Mouse (Mus musculus) fat pad, adult 2 months (tissue): Measurements from ENCODE around the gene Hsd17b12.

ENCODE experiments used
- DNase-seq: peaks from one replicate; pipeline ENCODE4 v3.0.0-alpha.2; 2011; ENCODE audit warnings: low read depth, low spot score; ENCODE audit errors: extremely low read depth

The Hsd17b12 gene

DNA sequence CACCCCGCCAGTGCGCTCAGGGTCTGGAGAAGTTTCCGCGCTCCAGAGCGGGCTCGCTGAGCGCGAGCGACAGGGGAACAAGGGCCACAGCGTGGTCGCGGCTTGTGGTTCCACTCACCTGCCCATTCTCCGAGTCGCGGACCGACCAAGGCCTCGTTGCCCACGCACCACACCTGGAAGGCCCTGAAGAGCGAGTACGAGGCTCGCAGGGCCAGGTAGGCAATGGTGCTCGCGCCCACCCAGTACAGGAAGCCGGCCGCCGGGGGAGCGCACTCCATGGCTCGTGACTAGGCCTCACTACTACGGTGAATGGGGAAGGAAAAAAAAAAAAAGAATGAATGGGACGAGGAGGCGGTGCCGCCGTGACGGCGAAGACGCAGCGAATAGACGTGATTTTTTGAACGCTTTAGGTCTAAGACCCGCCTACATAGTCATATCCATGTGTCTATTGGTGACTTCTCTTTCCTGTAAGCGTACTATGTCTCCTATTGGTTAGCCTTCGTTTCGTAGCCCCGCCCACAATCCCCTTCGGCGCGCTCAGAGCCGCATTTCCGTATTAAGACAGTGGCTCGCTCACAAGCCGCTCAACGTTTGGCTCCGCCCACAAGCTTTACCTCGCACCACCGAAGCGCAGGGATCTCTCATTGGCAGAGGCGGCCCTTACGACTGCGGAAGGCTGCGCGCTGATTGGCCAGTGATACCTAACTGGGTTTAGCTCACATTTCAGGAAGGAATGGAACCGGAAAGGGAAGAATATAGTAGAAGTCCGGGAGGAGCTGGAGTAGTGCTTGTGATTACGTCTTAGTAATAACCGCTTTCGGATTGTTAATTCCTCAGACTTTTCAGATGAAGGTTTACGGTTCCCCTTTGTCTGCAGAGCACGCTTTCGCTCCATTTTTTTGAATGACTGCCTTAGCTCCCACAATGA is at the start of gene Hsd17b12:
Gene Hsd17b12, minus strand, starts transcription at position 373 of the 928 bp plus-strand sequence.
- DNase-seq = peak; percentile 100

- DNase-seq = no peak
These were observed 27.1 kb upstream of the Hsd17b12 start for GRCm38 (mm10) chr2:94184906-94185305.

DNA sequence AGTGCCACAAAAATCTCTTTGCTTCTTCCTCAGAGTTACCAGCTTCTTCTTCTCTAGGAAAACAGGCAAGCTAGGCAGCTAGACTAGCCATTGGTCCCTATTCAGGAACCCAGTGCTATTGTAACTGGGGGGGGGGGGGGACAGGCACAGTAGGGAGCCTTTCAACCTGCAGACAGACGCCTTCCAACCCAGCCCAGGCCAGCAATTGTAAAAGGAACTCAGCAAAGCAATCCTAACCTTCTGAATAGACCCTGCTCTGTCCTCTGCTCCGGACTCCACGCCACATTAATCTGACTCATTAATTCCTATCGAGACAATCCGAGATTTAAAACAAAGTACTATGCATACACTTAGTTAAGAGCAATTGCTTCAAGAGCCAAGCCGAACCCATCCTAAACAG is 26.4 kb upstream of the Hsd17b12 start:
- no peak for DNase-seq

GRCm38 (mm10) chr2:94179030-94179407 is 21.3 kb upstream of the Hsd17b12 start:
- no peak for DNase-seq

GRCm38 (mm10) chr2:94178321-94179029 is 20.7 kb upstream of the Hsd17b12 start:
- no peak for DNase-seq

- DNase-seq = no peak
These were observed 19.5 kb upstream of the Hsd17b12 start for GRCm38 (mm10) chr2:94177294-94177693.

DNA sequence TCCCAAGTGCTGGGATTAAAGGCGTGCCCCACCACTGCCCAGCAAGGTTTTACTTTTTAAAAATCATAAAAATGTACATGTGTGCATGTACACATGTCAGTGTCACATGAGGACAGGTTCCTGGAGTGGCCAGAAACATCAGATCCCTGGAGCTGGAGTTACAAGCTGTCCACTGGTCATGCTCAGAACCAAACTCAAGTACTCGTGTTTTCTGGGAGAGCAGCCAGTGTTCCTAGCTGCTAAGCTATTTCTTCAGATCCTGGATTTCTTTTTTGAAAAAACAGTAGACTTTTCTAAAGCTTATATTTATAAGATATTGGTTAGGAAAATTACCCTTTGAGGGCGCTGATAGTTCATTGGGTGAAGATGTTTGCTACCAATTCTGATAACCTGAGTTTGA is 18.6 kb upstream of the Hsd17b12 start:
- no peak for DNase-seq

DNA sequence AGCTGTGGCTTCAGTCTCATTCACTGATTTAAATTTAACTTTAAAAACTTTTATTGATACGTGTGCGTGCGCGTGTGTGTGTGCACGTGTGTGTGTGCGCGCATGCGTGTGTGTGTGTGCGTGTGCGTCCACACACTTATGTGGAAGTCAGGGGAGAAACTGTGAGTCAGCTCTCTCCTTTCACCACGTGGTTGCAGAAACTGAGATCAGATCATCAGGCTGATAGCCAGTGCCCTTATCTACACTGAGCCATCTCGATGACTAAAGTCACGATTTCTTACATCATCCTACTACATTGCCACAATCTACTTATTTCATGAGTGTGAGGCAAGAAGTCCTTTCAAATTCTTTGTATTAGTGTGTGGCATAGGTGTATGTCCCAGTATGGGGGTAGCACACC is 15.8 kb upstream of the Hsd17b12 start:
- DNase-seq = no peak

DNA sequence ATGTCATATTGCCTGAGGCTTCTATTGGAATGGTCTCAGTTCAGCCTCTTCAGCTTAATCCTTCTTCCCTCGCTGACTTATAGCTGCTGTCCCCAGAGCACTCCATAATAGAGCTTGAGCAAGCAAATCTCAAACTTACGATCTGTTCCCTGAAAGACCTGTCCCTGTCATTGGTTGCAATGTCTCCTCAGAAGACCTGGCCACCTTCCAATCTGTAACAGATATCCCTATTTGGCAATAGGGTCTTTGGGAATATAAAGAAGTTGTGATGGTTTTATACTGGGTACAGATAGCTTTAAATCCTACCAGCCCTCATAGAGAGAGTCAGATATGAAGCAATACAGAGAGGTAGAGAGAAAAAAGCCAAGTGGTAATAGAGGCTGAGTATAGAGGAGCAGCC is 5.4 kb upstream of the Hsd17b12 start:
- peak; percentile 85 for DNase-seq

- DNase-seq = no peak
These were observed 4.4 kb upstream of the Hsd17b12 start for GRCm38 (mm10) chr2:94162141-94162540.

DNA sequence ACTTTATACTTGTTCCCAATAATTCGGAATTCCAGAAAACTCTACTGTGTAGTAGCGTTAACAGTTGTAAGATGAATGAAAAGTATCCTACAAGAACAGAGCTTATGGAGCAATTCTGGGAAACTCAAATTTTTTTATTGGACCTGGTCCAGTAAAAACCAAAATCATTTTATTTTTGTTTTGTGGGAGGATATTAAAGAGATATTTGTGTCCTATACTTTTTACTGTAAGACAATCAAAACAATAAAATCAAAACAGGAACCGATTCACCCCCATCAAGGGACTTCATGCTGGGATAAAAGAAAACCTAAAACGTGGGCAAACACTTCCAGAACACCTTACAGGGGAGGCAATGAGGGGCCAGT is 738 bp upstream of the Hsd17b12 start:
- DNase-seq = no peak

GRCm38 (mm10) chr2:94157051-94157450 is 713 bp downstream of the Hsd17b12 start:
- no peak for DNase-seq

GRCm38 (mm10) chr2:94145146-94145542 is 12.6 kb downstream of the Hsd17b12 start:
- DNase-seq = no peak

DNA sequence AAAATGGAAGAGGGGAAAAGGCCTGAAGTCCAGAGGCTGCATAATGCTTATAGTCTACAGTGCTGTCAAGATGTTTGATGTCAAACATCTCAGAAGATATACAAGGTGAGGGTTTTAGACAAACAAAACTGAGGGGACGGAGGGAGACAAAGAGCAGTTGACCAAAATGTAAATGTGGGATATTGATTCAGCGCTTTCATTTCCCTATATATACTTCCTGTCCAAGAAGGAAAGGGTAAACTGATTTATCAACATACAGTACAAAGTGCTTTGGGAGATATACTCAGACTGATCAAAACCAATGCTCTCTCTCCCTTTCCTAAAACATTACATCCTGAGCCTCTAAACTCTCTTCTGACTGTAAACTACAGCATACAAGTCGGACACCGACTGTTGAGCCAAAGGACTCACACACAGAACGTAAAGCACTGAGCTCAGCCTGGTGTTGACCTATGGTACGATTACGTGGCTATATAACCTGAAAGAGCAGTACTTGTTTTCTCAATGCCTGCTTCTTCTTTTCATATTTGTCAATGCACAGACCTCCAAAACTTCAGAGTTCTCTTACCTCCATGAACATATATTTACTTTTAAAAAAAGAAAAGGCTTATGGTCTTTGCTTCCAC is 13.1 kb downstream of the Hsd17b12 start:
- DNase-seq = no peak

DNA sequence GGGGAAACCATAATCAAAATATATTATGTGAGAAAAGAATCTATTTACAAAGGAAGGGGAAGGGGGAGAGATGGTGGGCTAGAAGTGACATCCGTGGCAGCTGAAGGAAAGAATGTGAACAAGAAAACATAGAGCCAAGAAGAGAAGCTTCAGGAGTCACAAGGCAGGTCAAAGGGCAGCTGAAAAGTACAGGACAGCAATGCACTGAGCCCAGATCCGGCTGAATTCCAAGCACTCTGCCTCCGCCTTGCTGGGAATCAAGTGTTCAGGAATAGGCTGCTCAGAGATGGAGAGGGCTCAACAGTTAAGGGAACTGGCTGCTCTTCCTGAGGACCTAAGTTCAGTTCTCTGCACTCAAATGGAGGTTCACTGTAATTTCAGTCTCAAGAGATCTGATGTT is 16.5 kb downstream of the Hsd17b12 start:
- no peak for DNase-seq

- no peak for DNase-seq
These were observed 19.0 kb downstream of the Hsd17b12 start for GRCm38 (mm10) chr2:94138469-94139390.

DNA sequence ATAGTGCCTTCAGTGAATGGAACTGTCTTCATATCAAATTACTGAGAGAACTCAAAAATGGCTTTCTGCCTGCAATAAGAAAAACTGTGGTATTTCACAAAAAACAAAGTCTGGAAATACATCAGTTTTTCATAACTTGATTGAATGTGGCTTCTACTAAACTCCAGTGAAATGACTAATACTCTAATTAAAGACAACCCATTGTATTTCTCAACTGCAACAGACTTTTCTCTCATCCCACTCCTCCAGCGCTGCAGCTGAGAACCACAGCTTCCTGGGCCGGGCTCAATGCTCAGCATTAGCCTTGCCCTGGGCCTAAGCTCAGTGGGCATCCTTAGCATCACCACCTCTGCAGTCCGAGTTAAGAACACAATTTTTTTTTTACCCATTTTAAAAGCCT is 20.9 kb downstream of the Hsd17b12 start:
- DNase-seq = no peak

DNA sequence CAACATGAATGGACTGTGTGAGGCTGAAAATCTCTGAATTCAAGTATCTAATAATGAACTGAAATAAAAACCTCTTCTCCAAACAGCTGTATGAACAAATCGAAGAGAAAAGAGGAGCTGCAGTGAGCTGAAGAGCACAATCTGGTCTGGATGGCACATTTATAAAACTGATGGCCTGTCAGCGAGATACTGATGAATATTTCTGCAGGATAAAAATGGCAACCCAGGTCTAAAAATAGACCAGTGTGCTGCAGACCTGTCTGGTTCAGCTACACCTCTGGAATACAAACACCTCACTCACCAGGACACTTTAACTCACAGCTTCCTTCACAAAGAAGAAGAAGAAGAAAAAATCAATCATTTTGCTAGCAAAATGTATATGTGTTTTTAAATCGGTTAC is 29.3 kb downstream of the Hsd17b12 start:
- DNase-seq = no peak

GRCm38 (mm10) chr2:94122182-94123041 is 35.4 kb downstream of the Hsd17b12 start:
- DNase-seq = no peak

DNA sequence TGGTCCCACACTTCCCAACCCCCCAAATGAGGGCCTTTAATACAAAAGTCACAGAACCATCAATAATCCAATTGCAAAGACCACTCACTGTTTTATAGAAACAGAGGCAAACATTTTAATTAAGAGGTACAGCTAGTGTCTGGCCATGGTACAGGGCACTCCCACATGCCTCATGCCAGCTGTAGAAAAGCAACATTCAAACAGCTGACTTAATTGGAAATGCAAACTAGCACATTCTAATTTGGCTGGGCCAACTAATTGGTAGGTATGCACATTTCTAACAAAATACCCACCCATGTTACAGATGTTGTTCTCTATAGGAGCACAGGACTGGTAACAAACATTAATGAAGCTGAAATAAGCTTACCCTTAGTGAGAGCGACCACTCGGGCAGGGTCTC is 54.0 kb downstream of the Hsd17b12 start:
- no peak for DNase-seq
